8 mouse cellular contexts compared by ENCODE assay signal in the genomic region with DNA sequence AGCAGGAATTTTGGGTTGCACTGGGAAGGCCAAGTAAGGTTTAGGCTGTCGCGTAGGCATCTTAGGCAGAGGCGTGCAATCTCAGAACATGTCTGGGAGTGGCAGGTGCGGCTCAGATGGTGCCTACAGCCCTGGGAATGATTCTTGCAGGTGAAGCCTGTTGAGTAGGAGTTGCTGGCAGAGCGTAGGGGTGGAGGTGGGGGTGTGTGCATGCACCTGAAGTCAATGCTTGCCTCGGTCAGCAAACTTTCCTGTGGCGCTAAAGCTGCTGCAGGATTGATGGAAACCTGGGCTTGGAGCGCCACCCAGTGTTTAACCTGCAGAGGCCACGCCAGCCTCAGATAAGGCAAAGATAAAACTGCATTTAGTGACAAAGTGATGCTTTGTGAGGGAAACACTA.
DNase-seq lines count a peak whose midpoint lies in the region; ATAC-seq and TF ChIP-seq lines count a peak whose summit lies in the region.

No protein-coding gene starts in this region.

- WGBS in forebrain, embryonic 13.5 days, result 3% methylated on average over 9 of the region's 9 CpGs
- 2% methylated on average over 9 of the region's 9 CpGs for WGBS in hindbrain, embryonic 14.5 days
- WGBS in lung, postnatal 0 days, result 4% methylated on average over 9 of the region's 9 CpGs

- H3K9me3 ChIP-seq in G1E (replicated peaks), result no peaks in the 10 kb centered on the region
- H3K9me3 ChIP-seq in forebrain, embryonic 13.5 days (replicated peaks), result no peaks in the 10 kb centered on the region
- no peaks in the 10 kb centered on the region for H3K9me3 ChIP-seq in hindbrain, embryonic 14.5 days (ENCODE audit: control insufficient read depth, low read length)
- H3K9me3 ChIP-seq in lung, postnatal 0 days (ENCODE audit: low read length), result no peaks in the 10 kb centered on the region

- peak overlapping the region; percentile 56 for H3K4me2 ChIP-seq in forebrain, embryonic 13.5 days
- H3K4me2 ChIP-seq in hindbrain, embryonic 14.5 days (replicated peaks), result peak overlapping the region; percentile 47
- H3K4me2 ChIP-seq in lung, postnatal 0 days (replicated peaks; ENCODE audit: low read depth, low read length), result peak overlapping the region; percentile 39

- no peak for TF ChIP-seq EP300 in lung, postnatal 0 days (IDR thresholded peaks at IDR 0.05)

- peak; percentile 39; the same call in 1 of the 2 replicates for TF ChIP-seq CTCF in G1E (IDR thresholded peaks at IDR 0.05; ENCODE audit: low read depth, low read length)
- peak; percentile 94 for TF ChIP-seq CTCF in lung, postnatal 0 days (IDR thresholded peaks at IDR 0.05)

- ATAC-seq in G1E (ENCODE audit: extremely low read depth, insufficient number of reproducible peaks, low FRiP score, poor library complexity, severe bottlenecking), result no peak
- ATAC-seq in forebrain, embryonic 13.5 days, result peak; percentile 72; the same call in 1 of the 2 replicates
- ATAC-seq in hindbrain, embryonic 14.5 days (ENCODE audit: low FRiP score), result no peak
- peak; percentile 85 for ATAC-seq in lung, postnatal 0 days

- no peaks in the 10 kb centered on the region for H3K36me3 ChIP-seq in G1E (replicated peaks)
- H3K36me3 ChIP-seq in forebrain, embryonic 13.5 days (ENCODE audit: poor library complexity, severe bottlenecking), result no peaks in the 10 kb centered on the region
- H3K36me3 ChIP-seq in hindbrain, embryonic 14.5 days (replicated peaks; ENCODE audit: control insufficient read depth, insufficient read depth), result no peaks in the 10 kb centered on the region
- no peaks in the 10 kb centered on the region for H3K36me3 ChIP-seq in lung, postnatal 0 days (ENCODE audit: insufficient read depth, low read length)

- peak overlapping the region; percentile 18; the same call in 1 of the 2 replicates for H3K9ac ChIP-seq in forebrain, embryonic 13.5 days
- H3K9ac ChIP-seq in hindbrain, embryonic 14.5 days, result peak overlapping the region; percentile 4; the same call in 1 of the 2 replicates
- H3K9ac ChIP-seq in lung, postnatal 0 days (replicated peaks; ENCODE audit: low read depth), result no peak overlapping the region

- H3K4me3 ChIP-seq in G1E (ENCODE audit: low read depth, low read length), result no peak overlapping the region
- peak overlapping the region; percentile 15; the same call in 1 of the 2 replicates for H3K4me3 ChIP-seq in forebrain, embryonic 13.5 days
- peak overlapping the region; percentile 16 for H3K4me3 ChIP-seq in hindbrain, embryonic 14.5 days (replicated peaks; ENCODE audit: low read length)
- peak overlapping the region; percentile 19 for H3K4me3 ChIP-seq in lung, postnatal 0 days (ENCODE audit: low read depth, low read length)

- no peak overlapping the region for H3K27ac ChIP-seq in forebrain, embryonic 13.5 days
- no peak overlapping the region for H3K27ac ChIP-seq in hindbrain, embryonic 14.5 days
- no peak overlapping the region; the same call in 1 of the 2 replicates for H3K27ac ChIP-seq in lung, postnatal 0 days (ENCODE audit: low read length)

- H3K4me1 ChIP-seq in G1E (ENCODE audit: insufficient read depth, low read depth, low read length), result no peaks in the 10 kb centered on the region
- H3K4me1 ChIP-seq in forebrain, embryonic 13.5 days, result peaks cover 8% of the 10 kb centered on the region
- H3K4me1 ChIP-seq in hindbrain, embryonic 14.5 days (replicated peaks; ENCODE audit: control insufficient read depth, insufficient read depth, low read length), result no peaks in the 10 kb centered on the region
- no peaks in the 10 kb centered on the region for H3K4me1 ChIP-seq in lung, postnatal 0 days (ENCODE audit: insufficient read depth, low read depth, low read length)

- H3K27me3 ChIP-seq in G1E (ENCODE audit: insufficient read depth, low read length), result peaks cover 10% of the 10 kb centered on the region; the same call in 1 of the 2 replicates
- 0 out of 2 replicates have a peak, but pooled peaks cover 9% of the 10 kb centered on the region for H3K27me3 ChIP-seq in forebrain, embryonic 13.5 days
- H3K27me3 ChIP-seq in hindbrain, embryonic 14.5 days (ENCODE audit: control insufficient read depth, insufficient read depth, low read length), result peaks cover 4% of the 10 kb centered on the region; the same call in 1 of the 2 replicates
- no peaks in the 10 kb centered on the region for H3K27me3 ChIP-seq in lung, postnatal 0 days (replicated peaks; ENCODE audit: insufficient read depth, low read length)

- DNase-seq in G1E (ENCODE audit: low spot score), result peak; percentile 28
- peak; percentile 26 for DNase-seq in c-Kit-positive CD71-negative TER-119-negative erythroid progenitor cells, embryonic 14.5 days (ENCODE audit: low read depth)
- DNase-seq in hindbrain, embryonic 14.5 days (ENCODE audit: low spot score), result peak; percentile 82
- peak; percentile 38 to 40 for DNase-seq in layer of hippocampus, postnatal 14 days (ENCODE audit: low spot score in 2 of 2)
- DNase-seq in lung, postnatal 0 days (ENCODE audit: low spot score), result peak; percentile 83
- peak; percentile 76 for DNase-seq in retina, postnatal 1 day
- peak; percentile 56 to 61 for DNase-seq in urinary bladder, postnatal 36 days (ENCODE audit: low spot score in 2 of 2)

Comparison
In these comparisons a context has a peak if more than half of its experiments do, and no peak if none do; other contexts are left out.
1. ATAC-seq: peak in forebrain, embryonic 13.5 days (single experiment) and lung, postnatal 0 days (single experiment); none in G1E (single experiment) and hindbrain, embryonic 14.5 days (single experiment).
2. DNase-seq: peak in every context shown above with its lines; median percentile 83 in lung, postnatal 0 days; 82 in hindbrain, embryonic 14.5 days; 76 in retina, postnatal 1 day; 58 in urinary bladder, postnatal 36 days; 39 in layer of hippocampus, postnatal 14 days; 28 in G1E; 26 in c-Kit-positive CD71-negative TER-119-negative erythroid progenitor cells, embryonic 14.5 days.
3. Peak in every context shown above with its lines, with median percentiles within 50 percentile points of each other: H3K4me2 ChIP-seq.